Mouse (Mus musculus) E14TG2a.4 (cell line): ENCODE results near the gene F11.

ENCODE experiments used
- CTCF ChIP-seq: conservative IDR thresholded peaks from 2 replicates; pipeline ENCODE4 v1.5.1; 2014; ENCODE audit warnings: low read length
- POU5F1 ChIP-seq: IDR thresholded peaks from 2 replicates; pipeline ENCODE4 v1.6.1; 2014; ENCODE audit warnings: low read length, borderline replicate concordance

- peak; percentile 59 for TF ChIP-seq CTCF
- TF ChIP-seq POU5F1 = no peak
Measured at GRCm38 (mm10) chr8:45236164-45236912, 25.5 kb downstream of the F11 start.
